Mouse (Mus musculus) embryo, embryonic 11.5 days (tissue): ENCODE measurements at regions not wholly inside any gene's neighbourhood (a gene's known extent, or its start where the extent isn't known, plus 50 kb on each side); places are given as distances from the start of the nearest gene placed in this dataset.

Experiments
- DNase-seq: peaks from one replicate; pipeline ENCODE4 v3.0.0-alpha.2; 2012; ENCODE audit warnings: low read depth, low spot score

DNA sequence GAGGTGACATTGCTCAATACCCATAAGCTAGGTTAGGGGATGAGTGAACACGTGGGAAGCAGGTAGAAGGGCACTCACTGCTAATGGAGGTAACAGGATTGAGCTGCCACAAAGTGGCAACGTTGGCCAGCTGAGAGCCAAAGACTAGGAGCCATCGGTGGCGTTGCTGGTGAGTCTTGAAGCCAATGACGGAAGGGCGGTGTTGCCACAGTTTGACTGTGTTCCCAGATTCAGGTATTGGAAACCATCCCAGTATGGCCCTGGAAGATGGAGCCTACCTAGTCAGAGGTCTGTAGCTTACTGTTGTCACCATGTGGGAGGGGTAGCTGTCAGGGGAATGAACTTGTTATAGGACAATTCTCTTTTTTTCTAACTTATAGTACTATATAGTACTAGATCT is 158.4 kb downstream of the Ly86 start:
- no peak for DNase-seq

DNA sequence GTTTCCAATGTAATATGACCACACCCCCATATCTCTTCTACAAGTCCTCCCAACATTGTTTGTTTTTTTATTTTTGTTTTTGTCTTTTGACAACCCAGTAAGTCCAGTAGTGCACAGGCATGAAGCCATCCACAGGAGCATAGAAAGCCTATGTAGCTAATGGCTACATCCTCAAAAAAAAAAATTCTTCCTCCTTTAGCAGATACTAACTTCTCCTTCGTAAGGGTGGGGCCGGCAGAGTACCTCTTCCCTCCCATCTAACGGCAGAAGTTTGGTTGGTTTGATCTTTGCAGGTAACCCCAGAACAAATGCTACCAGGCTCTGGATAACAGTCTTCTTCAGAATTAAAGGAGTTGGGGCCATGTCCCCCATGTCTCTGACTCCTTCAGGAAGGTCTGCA is 158.9 kb downstream of the Ly86 start:
- DNase-seq: no peak

DNA sequence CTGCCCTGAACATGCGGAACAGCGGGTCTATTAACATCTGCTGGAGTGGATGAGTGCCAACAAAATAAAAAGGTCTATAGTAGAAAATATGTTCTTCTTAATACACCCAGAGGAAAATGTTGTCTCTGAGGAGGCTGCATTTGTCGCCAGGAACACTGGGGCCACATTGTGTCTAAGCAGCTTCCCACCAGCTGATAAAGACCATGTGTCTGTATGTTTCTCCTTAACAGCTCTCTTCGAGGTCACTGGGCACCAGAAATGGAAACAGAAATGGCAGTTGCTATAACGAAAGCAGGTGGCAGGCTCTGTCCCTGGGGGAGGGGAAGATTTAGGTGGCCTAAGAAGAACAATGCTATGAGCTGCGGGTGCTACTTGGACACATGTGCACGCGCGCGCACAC is 159.4 kb downstream of the Ly86 start:
- no peak for DNase-seq

DNA sequence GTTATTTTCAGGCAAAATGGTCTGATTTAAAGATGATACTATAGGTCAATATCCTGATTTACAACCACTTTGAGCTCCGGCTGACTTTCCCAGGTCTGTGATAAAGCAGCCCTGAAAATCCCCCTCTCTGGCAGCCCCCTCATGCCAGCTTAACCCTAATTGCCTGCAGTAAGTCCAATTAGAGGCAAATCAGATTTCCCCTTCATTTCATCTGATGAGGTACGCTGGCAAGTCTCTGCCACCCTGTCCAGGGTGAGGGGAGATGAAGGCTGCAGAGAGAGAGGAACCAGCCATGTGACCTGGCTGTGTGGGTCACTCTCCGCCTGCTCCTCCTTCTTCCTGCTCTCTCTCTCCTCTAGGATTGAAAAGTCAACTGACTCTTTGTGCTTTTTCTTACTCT is 160.6 kb downstream of the Ly86 start:
- no peak for DNase-seq

DNA sequence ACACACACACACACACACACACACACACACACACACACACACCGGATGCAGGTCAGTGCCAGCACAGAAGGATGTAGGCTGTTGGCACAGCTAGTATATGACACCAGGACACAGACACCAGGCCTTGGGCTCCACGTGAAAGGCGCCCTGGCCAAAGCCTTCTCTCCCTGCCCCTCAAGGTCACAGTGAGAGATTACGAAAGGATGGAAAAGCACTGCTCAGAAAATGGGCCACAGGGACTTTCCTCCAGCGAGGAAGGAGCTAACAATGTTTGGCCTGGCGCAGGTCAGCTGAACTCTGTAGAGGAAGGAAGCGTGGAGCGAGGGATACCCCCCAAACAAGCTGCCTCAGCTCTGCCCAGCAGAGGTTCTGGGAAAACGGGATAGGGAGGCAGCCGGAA is 161.0 kb downstream of the Ly86 start:
- no peak for DNase-seq

DNA sequence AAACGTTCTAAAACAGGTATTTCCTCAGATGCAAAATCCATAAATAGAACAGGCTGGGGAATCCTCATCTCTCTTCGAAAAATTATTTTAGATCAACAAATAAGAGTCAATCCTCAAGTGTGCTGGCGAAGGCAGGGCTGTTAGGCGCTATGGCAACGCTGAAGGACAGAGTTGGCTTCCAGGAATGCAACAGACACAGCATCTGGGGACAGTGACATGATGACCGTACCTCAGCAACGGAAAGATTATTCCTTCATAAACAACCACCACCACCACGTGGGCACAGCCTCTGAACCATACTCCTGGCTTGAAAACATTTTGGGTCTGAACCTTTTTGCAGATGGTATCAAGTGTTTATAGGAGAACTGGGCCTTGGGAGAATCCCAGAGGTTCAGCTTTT is 161.7 kb downstream of the Ly86 start:
- no peak for DNase-seq

DNA sequence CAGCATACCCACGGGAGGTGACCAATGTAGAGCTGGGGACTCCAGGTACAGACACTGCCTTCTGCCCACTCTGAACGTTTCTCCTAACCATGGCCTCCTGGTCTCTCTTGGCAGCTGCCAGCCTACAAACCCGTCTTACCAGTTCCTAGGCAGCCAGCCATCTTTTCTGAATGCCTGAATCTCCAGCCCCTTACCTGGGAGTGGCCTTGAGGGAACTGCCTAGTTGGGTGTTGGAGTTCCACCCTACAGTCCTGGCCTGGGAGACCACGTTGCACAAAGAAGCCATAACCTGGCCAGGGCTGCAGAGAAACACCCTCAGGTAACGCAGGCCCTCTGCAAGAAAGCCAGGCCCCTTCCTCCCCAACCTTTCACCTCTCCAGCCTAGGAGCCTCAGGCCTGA is 162.1 kb downstream of the Ly86 start:
- DNase-seq: no peak

DNA sequence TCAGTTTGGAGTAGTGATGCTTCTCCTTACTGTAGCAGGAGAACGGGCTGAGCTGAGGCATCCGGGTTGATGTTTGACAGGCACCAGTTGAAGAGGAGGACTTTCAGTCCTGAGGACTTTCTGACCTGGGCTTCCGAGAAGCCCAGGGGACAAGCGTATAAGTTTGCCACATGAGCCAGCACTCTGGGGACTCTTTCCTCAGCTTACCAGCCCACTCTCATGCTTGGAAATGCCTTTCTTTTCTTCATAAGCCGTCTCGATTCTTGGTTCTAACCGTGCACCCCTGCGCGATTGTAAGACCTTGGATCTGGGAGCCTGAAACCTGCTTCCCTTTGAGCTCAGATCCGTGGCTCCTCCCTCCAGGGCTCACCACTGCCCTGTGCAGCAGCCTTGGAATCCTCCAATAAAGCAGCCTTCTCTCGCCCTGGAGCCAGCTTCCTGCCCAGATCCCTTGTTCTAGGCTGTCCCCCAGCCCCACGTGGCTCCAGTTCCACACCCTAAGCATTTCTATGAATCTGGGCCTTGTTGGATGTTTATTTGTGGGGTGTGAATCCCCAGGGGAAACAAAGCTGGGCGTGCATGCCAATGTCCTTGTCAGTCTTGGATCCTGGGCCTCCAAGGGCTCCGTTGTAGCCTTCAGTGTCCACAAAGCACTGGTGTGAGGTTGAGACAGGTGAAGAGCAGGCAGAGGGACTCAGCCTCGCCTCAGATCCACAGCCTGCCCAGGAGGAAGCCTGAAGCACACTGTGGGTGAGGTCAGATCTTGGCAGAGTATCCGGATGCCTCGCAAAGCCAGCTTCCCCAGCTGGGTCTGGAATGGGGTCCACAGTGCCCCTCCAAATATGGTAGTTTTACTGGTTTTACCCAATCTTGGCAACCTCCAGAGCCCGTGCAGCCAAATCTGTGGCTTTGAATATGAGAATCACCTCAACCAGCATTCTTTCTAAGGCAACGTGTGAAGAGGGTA is 163.7 kb downstream of the Ly86 start:
- no peak for DNase-seq

DNA sequence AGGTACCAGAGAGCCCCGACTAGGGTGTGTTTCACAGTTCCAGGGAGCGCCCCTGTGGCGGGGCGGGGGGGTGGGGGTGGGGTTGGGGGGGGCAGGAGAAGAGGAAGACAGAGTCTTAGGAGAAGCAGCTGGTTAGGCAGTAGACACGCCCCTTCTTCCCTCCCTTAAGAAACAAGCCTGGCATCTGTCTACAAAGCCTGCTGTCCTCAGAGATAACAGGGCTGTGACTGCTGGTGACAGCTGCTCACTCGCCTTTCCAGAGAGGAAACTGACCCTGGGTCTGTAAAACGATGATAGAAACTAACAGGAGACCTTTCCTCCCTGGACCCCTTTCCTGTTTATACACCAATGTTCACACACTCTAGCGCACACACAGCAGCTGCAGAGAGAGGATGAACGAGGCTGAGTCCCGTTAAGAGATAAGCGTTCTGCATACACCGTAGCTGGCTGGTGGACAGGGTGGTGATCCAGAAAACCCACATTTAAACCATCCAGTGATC is 164.4 kb downstream of the Ly86 start:
- DNase-seq: no peak

DNA sequence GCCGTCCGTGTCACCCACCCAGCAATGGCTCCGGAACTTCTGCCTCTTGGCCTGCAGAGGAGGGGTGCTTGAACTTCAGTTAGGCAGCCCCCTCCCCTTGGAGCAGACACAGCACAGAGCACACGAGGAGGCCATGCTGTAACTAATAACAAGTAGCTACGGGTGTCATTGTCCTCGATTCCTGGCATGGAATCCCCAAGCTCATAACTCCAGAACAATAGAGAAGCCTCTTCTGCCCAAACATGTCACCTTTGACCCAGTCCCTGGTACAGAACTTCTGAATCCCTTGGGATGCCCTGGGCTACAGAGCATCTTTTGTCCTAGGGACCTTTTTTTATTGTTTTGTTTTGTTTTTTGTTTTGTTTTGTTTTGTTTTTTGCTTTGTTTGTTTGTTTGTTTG is 165.5 kb downstream of the Ly86 start:
- no peak for DNase-seq

DNA sequence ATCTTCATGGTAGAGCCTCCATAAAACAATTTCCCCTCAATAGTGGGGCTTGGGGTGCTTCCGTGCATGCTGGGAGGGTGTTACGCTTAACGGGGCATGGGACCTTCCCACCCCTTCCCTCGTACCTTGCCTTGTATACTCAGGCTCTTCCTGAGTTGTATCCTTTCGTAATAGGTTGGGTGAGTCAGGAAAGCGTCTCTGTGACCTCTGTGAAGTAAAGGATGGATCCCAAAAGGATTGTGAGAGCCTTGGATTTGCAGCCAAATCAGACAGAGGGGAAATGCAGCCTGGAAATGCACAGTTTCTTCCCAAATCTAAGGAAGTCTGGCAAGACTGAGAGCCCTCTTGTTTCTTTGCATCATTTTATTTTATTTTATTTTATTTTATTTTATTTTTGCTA is 166.0 kb downstream of the Ly86 start:
- no peak for DNase-seq

DNA sequence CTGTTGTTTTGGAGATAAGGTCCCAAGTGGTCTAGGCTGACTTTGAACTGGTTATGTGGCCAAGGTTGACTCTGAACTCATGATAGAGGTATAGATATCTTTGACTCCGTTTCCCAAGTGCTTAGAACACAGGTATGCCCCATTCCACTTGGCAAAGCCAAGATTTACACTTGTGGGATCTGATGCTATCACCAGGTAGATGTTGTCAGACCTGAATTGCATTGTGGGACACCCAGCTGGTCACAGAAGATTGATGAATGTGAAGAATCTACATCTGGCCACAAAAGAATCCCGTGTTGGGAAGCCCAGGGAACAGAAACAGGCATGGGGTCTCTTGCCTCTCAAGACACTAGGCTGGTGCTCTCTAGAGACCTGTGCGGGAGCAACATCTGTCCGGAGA is 166.4 kb downstream of the Ly86 start:
- no peak for DNase-seq

DNA sequence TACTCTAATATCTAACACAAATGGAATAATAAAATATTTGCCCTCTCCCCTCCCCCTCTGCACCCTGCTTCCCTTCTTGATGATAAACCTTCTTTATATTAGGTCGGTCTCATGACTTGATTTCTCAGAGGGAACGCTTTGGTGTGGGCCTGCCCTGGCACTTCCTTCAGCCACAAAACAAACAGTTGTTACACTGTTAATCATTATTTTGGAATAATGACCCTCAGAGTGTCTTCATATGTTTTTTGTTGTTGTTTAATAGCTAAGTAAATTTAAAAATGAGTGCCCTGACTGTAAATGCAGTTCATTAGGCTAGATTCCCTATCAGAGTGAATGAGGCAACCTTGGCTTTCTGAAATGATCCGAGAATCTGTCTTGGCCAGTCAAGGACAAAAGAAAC is 167.8 kb downstream of the Ly86 start:
- DNase-seq: no peak

DNA sequence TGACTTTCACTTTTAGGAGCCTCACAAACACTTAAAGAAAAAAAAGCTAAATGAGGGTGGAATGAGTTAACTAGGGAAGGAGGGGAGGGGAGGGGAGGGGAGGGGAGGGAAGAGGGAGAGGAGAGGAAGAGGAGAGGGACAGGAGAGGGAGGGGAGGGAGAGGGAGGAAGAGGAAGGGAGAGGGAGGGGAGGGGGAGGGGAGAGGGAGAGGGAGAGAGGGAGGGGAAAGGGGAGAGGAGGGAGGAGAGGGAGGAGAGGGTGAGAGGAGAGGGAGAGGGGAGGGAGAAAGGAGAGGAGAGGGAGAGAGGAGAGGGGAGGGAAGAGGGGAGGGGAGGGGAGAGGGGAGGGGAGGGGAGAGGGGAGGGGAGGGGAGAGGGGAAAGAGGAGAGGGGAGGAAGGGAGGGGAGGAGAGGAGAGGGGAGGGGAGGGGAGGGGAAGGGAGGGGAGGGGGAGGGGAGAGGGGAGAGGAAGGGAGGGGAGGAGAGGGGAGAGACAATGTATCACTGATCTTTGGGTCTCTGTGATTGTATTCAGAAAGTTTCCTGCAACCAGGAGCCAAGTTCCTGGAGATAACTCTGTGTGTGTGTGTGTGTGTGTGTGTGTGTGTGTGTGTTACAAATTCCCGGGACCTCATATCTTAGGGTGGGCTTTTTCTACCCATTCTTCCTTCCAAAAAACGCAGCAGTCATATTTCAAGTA is 168.3 kb downstream of the Ly86 start:
- no peak for DNase-seq

DNA sequence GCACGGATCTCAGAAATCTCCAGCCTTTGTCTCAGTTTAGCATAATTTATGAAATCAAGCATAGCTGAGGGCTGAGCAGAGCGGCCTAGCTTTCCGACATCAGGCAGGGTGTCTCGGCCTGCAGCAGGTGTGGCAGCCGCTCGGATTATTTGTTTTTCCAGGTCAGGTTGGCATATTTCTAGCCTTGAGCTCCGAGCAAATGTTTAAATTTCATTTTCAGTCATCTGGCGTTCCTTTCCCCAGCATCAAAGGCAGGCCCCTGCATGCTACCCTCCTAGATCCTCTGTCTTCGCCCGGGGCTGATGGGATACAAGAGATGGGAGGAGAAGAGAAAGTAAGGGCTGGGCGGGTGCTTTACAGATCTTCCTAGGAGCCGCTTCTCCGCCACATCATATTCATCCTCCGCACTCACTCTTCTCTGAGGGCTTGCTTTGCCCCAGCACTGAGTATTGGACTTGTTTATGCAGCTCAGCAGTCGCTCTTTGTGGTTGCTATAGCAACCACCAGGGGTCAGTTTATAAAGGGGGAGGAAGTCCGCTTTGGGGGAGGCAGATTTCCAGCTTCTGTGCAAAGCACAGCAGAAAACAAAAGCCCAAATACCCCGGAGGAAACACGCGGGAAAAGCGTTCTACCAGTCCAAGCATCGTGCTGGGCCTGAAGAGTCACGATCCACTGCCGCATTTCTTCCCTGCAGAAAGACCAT is 169.0 kb downstream of the Ly86 start:
- no peak for DNase-seq

DNA sequence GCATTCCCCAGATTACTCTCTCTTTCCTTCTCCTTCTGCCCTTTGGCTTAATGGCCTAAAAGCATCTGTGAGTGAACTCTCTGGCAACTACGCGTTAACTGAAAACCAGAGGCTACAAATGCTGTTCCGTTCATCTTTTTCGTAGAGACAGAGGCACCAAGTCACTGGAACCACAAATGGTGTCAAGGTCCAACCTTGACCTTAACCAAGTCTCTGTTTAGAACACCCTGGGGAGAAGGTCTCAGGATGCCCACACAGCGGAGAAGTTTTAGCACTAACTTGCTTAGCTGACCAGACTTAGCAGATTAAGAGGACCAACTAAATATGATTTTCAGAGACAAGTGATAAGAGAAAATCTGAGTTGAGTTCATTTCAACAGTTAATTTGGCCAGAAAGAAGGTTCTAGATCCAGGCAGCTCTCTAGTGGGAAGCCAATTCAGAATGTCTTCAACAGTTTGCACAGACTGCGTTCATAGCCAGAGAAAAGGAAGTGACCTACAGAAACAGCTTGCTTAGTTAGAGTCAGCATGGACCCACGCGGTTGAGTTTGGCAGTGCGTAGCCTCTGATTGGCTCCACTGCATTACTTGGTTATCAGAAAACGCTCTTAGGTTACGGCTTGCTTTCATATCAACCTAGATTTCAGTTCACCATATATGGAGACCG is 169.8 kb downstream of the Ly86 start:
- no peak for DNase-seq

DNA sequence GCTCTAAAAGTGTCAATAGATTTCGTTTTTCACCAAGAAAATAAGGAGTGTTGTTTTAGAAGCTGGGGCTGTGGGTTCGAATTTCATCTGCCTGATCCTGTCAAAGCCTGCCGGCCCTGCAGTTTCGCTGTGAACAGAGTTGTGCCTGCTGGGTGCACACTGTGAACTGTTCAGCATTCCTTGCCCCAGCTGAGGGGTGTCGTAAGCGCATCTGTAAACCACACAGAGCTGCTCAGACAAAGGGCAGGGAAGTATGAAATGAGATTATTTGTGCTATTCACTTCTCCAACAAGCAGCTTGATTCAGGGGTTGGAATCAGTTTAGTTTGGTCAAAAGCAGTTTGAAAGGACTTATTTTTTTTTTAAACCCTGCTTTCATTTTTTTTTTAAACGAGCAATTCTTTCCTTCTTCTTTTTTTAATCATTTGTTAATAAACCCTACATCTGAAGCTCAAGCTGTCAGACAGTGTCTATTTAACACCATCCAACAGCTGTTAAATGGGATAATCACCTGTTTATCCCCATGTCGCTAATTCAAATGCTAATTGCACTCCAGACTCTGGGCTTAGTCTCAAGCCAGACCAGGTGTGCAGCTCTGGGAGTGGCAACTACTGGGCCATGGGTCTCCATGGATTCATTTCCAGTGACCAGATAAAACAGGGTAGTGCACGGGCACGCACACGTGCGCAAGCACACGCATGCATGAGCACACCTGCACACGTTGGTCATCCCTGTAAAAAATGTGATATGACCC is 172.2 kb downstream of the Ly86 start:
- DNase-seq: no peak

DNA sequence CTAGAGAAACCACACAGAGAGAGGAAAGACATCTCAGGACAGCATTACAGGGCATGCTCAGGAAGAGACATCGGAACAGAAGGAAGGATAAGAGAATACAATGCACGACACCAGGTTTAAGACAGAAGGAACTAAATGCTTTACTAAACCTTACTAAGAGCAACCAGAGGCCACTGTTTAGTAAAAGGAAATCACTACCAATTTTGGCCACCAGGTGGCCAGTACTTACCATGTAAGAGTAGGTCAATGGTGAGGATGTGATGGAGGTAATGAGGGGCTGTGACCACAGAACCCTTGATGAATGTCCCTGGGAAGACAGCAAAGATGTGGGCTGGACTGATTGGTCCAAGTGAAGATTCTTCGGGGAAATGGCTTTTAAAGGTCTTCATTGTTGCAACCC is 174.9 kb downstream of the Ly86 start:
- no peak for DNase-seq

DNA sequence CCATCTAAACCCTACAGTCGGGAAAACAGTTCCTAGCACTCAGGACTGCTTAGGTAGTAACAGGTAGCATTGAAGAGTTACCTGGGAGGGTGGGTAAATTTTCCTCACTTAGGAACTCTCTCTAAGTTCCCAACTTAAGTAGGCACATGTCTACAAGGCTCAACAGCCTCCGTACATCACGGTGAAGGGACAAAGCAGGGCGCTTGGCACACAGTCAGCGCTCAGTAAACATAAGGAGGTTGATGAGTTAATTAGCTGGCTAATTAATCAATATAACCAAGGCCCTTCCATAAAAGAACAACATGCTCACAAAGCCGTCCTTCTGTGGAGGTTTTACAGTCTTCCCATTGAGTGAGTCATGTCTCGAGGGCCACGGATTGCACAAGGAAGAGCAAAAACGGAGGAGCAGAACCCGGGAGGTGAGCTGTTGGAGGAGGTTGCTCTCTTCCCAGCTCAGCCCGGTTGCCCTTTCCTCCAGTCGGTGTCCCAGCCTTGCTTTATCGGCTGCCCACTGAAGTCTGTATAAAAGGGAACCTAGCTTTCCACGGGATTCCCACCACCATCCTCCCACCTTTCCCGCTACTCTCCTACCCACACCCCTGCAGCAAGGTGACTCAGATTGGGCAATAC is 180.2 kb downstream of the Ly86 start:
- DNase-seq: no peak

DNA sequence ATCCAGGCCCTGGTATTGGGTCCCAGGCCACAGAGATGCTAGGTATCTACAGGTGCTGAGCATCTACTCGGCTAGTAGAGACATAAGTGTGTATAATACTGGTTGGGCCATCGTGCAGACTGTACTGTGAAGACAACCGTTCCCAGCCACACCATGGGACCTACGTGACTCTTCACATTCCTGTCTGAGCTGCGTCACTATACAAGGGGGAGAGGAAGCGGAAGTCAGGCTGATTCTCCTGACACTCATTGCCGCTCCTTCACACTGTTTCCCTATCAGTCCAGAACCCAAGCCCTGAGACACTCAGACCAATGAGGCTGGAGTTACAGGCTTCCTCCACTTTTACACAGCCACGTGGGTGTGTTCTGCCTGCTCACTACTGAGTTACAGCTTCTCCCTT is 181.1 kb downstream of the Ly86 start:
- DNase-seq: no peak

DNA sequence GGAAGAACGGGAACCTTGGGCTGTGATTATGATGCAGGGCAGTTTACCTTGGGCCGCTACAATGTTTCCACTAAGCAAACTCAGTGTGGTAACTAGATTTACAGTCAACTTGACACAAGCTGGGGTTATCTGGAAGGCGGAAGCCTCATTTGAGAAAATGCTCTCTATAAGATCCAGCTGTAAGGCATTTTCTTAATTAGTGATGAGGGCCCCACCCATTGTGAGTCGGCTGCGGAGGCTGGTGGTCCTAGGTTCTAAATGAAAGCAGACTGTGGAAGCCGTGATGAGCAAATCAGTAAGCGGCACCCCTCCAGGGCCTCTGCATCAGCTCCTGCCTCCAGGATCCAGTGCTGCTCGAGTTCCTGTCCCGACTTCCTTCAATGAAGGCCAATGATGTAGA is 183.4 kb downstream of the Ly86 start:
- no peak for DNase-seq
